Mouse (Mus musculus): ENCODE data around the gene Ubqln5. TPM values are rescaled to one million over a fixed set of nuclear protein-coding genes. Genes with fewer than 3 reads are reported as not detected.

Ubqln5 gene
- polyA plus RNA-seq, 1 experiment from 2014 or later: not detected

GRCm38 (mm10) chr7:104104757-104104972 is 25.0 kb downstream of the Ubqln5 start, which contains the start of gene Olfr646:
Gene Olfr646 (plus strand): TSS chr7:104104873.
- no peak within 1 kb of the TSS for H3K27ac ChIP-seq (ENCODE audit: low read length)
- no peak within 1 kb of the TSS for H3K4me3 ChIP-seq (ENCODE audit: low read depth, low read length)
- no peaks in the 10 kb centered on the region for H3K36me3 ChIP-seq (ENCODE audit: control insufficient read depth, insufficient read depth, low read length)
- no peak for ATAC-seq (ENCODE audit: insufficient number of reproducible peaks, insufficient read depth, low FRiP score, low read depth)
- H3K9ac ChIP-seq (replicated peaks; ENCODE audit: low read depth, low read length): no peak within 1 kb of the TSS
- H3K4me2 ChIP-seq (replicated peaks; ENCODE audit: low read depth, low read length): no peak within 1 kb of the TSS
- no peaks in the 10 kb centered on the region for H3K27me3 ChIP-seq (ENCODE audit: control insufficient read depth, insufficient read depth, low read length)
- no peaks in the 10 kb centered on the region for H3K4me1 ChIP-seq (ENCODE audit: control insufficient read depth, insufficient read depth, low read length)
- H3K9me3 ChIP-seq (ENCODE audit: control insufficient read depth, low read depth, low read length): no peaks in the 10 kb centered on the region

DNA sequence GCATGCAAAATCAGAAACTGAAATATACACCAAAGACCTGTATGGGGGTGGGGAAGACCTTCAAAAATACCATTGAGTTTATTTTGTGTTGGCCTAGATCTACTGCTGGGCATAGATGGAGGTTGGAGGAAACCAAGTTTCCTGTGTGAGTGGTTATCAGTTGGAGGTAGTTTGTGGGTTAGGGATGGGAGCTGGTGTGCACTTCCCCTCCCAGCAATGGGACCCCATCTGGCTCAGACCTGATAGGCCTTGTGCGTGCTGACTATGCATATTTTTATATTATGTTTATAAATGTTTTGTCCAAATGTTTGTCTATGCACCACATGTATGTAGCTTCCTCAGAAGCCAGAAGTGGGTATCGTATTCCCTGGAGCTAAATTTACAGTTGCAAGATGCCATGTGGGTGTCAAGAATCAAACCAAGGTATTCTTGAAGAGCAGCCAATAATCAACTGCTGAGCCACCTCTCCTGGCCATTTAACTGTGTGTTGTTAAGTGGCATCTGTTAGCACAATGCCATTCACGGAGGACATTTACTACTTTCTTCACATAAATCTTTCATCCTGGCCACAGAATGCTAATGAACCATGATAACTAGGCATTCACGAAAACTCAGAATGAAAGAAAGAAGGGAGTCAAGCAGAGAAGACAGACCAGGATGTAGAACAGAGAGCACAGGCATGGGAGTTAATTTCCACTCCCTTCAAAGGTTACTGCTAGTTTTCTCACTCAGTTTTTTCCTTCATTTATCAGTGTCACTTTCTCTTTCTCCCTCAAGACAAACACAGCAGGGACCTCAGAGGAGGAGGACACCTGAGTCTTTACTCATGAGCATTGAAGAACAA is 25.5 kb downstream of the Ubqln5 start:
- H3K36me3 ChIP-seq (ENCODE audit: control insufficient read depth, insufficient read depth, low read length): no peaks in the 10 kb centered on the region
- no peak for ATAC-seq (ENCODE audit: insufficient number of reproducible peaks, insufficient read depth, low FRiP score, low read depth)
- no peak overlapping the region for H3K4me3 ChIP-seq (ENCODE audit: low read depth, low read length)
- no peak overlapping the region for H3K4me2 ChIP-seq (replicated peaks; ENCODE audit: low read depth, low read length)
- H3K4me1 ChIP-seq (ENCODE audit: control insufficient read depth, insufficient read depth, low read length): no peaks in the 10 kb centered on the region
- no peak overlapping the region for H3K27ac ChIP-seq (ENCODE audit: low read length)
- WGBS: 63% methylated on average over 4 of the region's 4 CpGs
- H3K9ac ChIP-seq (replicated peaks; ENCODE audit: low read depth, low read length): no peak overlapping the region
- no peaks in the 10 kb centered on the region for H3K27me3 ChIP-seq (ENCODE audit: control insufficient read depth, insufficient read depth, low read length)
- no peaks in the 10 kb centered on the region for H3K9me3 ChIP-seq (ENCODE audit: control insufficient read depth, low read depth, low read length)

- Histone ChIP-seq H3K4me3 (ENCODE audit: low read depth, low read length) (no peak within 1 kb of the TSS), H3K36me3 (ENCODE audit: control insufficient read depth, insufficient read depth, low read length) (no peaks in the 10 kb centered on the region), H3K9me3 (ENCODE audit: control insufficient read depth, low read depth, low read length) (no peaks in the 10 kb centered on the region), H3K9ac (replicated peaks; ENCODE audit: low read depth, low read length) (no peak within 1 kb of the TSS), H3K4me2 (replicated peaks; ENCODE audit: low read depth, low read length) (no peak within 1 kb of the TSS), H3K4me1 (ENCODE audit: control insufficient read depth, insufficient read depth, low read length) (no peaks in the 10 kb centered on the region), H3K27ac (ENCODE audit: low read length) (no peak within 1 kb of the TSS), H3K27me3 (ENCODE audit: control insufficient read depth, insufficient read depth, low read length) (no peaks in the 10 kb centered on the region)
- no peak for ATAC-seq (ENCODE audit: insufficient number of reproducible peaks, insufficient read depth, low FRiP score, low read depth)
- WGBS: 76% methylated on average over 1 of the region's 1 CpGs
Observed at GRCm38 (mm10) chr7:104085365-104085764, 44.3 kb downstream of the Ubqln5 start, which contains the start of gene Olfr645. Gene Olfr645 (minus strand): TSS chr7:104085465.

Other genes starting within 250 kb of the Ubqln5 start
- not detected in 2 replicates for gene Olfr66, start 243.6 kb downstream of the Ubqln5 start, polyA plus RNA-seq (2014; fragmentation: Nextera tagmentation; extraction: Ambion mirVana)
- gene Olfr64, start 235.3 kb downstream of the Ubqln5 start, polyA plus RNA-seq (2014; fragmentation: Nextera tagmentation; extraction: Ambion mirVana): not detected in 2 replicates
- not detected in 2 replicates for gene Olfr65, start 226.3 kb downstream of the Ubqln5 start, polyA plus RNA-seq (2014; fragmentation: Nextera tagmentation; extraction: Ambion mirVana)
- gene Olfr631, start 201.0 kb downstream of the Ubqln5 start, polyA plus RNA-seq (2014; fragmentation: Nextera tagmentation; extraction: Ambion mirVana): not detected in 2 replicates
- not detected in 2 replicates for gene Olfr632, start 195.5 kb downstream of the Ubqln5 start, polyA plus RNA-seq (2014; fragmentation: Nextera tagmentation; extraction: Ambion mirVana)
- not detected in 2 replicates for gene Olfr633, start 185.4 kb downstream of the Ubqln5 start, polyA plus RNA-seq (2014; fragmentation: Nextera tagmentation; extraction: Ambion mirVana)
- not detected in 2 replicates for gene Olfr635, start 158.7 kb downstream of the Ubqln5 start, polyA plus RNA-seq (2014; fragmentation: Nextera tagmentation; extraction: Ambion mirVana)
- gene Olfr638, start 131.1 kb downstream of the Ubqln5 start, polyA plus RNA-seq (2014; fragmentation: Nextera tagmentation; extraction: Ambion mirVana): not detected in 2 replicates
- gene Olfr639, start 112.5 kb downstream of the Ubqln5 start, polyA plus RNA-seq (2014; fragmentation: Nextera tagmentation; extraction: Ambion mirVana): 0.03 TPM in 1 of 2 replicates, not detected in the other
- gene Olfr640, start 104.3 kb downstream of the Ubqln5 start, polyA plus RNA-seq (2014; fragmentation: Nextera tagmentation; extraction: Ambion mirVana): not detected in 2 replicates
- gene Olfr641, start 94.4 kb downstream of the Ubqln5 start, polyA plus RNA-seq (2014; fragmentation: Nextera tagmentation; extraction: Ambion mirVana): not detected in 2 replicates
- not detected in 2 replicates for gene Olfr642, start 77.2 kb downstream of the Ubqln5 start, polyA plus RNA-seq (2014; fragmentation: Nextera tagmentation; extraction: Ambion mirVana)
- gene 4930516K23Rik, start 68.4 kb downstream of the Ubqln5 start, polyA plus RNA-seq (2014; fragmentation: Nextera tagmentation; extraction: Ambion mirVana): not detected in 2 replicates
- gene Olfr644, start 58.0 kb downstream of the Ubqln5 start, polyA plus RNA-seq (2014; fragmentation: Nextera tagmentation; extraction: Ambion mirVana): not detected in 2 replicates
- gene Olfr645, start 44.4 kb downstream of the Ubqln5 start, polyA plus RNA-seq (2014; fragmentation: Nextera tagmentation; extraction: Ambion mirVana): not detected in 2 replicates
- gene Olfr646, start 25.0 kb downstream of the Ubqln5 start, polyA plus RNA-seq (2014; fragmentation: Nextera tagmentation; extraction: Ambion mirVana): not detected in 2 replicates
- gene Olfr643, start 7.6 kb upstream of the Ubqln5 start, polyA plus RNA-seq (2014; fragmentation: Nextera tagmentation; extraction: Ambion mirVana): not detected in 2 replicates
- not detected in 2 replicates for gene Ubqln3, start 13.5 kb upstream of the Ubqln5 start, polyA plus RNA-seq (2014; fragmentation: Nextera tagmentation; extraction: Ambion mirVana)
- not detected in 2 replicates for gene Ubqlnl, start 20.7 kb upstream of the Ubqln5 start, polyA plus RNA-seq (2014; fragmentation: Nextera tagmentation; extraction: Ambion mirVana)
- not detected in 2 replicates for gene Olfm5, start 35.0 kb upstream of the Ubqln5 start, polyA plus RNA-seq (2014; fragmentation: Nextera tagmentation; extraction: Ambion mirVana)
- 0.25 and 0.34 TPM in 2 replicates for gene Olfr648, start 53.6 kb upstream of the Ubqln5 start, polyA plus RNA-seq (2014; fragmentation: Nextera tagmentation; extraction: Ambion mirVana)
- gene Olfr649, start 66.2 kb upstream of the Ubqln5 start, polyA plus RNA-seq (2014; fragmentation: Nextera tagmentation; extraction: Ambion mirVana): not detected in 2 replicates
- 1.3 and 1.4 TPM in 2 replicates for gene Trim6, start 89.0 kb upstream of the Ubqln5 start, polyA plus RNA-seq (2014; fragmentation: Nextera tagmentation; extraction: Ambion mirVana)
- gene Trim34a, start 114.6 kb upstream of the Ubqln5 start, polyA plus RNA-seq (2014; fragmentation: Nextera tagmentation; extraction: Ambion mirVana): 1.8 and 1.9 TPM in 2 replicates
- 0.31 and 0.36 TPM in 2 replicates for gene Trim5, start 158.3 kb upstream of the Ubqln5 start, polyA plus RNA-seq (2014; fragmentation: Nextera tagmentation; extraction: Ambion mirVana)
- 6.2 and 7.1 TPM in 2 replicates for gene Trim12a, start 185.6 kb upstream of the Ubqln5 start, polyA plus RNA-seq (2014; fragmentation: Nextera tagmentation; extraction: Ambion mirVana)
- gene Trim34b, start 199.6 kb upstream of the Ubqln5 start, polyA plus RNA-seq (2014; fragmentation: Nextera tagmentation; extraction: Ambion mirVana): not detected in 2 replicates
- 2.6 and 3.1 TPM in 2 replicates for gene Trim12c, start 223.5 kb upstream of the Ubqln5 start, polyA plus RNA-seq (2014; fragmentation: Nextera tagmentation; extraction: Ambion mirVana)
- 0.11 and 0.22 TPM in 2 replicates for gene Trim30b, start 240.1 kb upstream of the Ubqln5 start, polyA plus RNA-seq (2014; fragmentation: Nextera tagmentation; extraction: Ambion mirVana)